Mouse (Mus musculus) hindbrain, embryonic 11.5 days (tissue): ENCODE results near the gene Hcar1. TPM values are rescaled to one million over a fixed set of nuclear protein-coding genes. Genes with fewer than 3 reads are reported as not detected.

ENCODE experiments used
- ATAC-seq: fragments of 200-750 bp; cut with Nextera tagmentation; 2 replicates; pipeline ENCODE4 v1.8.0; 2017; ENCODE audit warnings: mild to moderate bottlenecking, moderate TSS enrichment, moderate library complexity; ENCODE audit not compliant: low FRiP score
- DNase-seq: peaks from one replicate; pipeline ENCODE4 v3.0.0-alpha.2; 2015; ENCODE audit warnings: low spot score
- H3K27ac ChIP-seq: fragments of 300-500 bp; sonication (generic); 2 replicates; pipeline ENCODE4 v1.5.1; 2014; ENCODE audit warnings: mild to moderate bottlenecking, low read depth, low read length
- H3K27me3 ChIP-seq: fragments of 300-500 bp; sonication (generic); 2 replicates; pipeline ENCODE4 v1.6.1; 2014; ENCODE audit warnings: mild to moderate bottlenecking, low read length, moderate library complexity, mixed read lengths; ENCODE audit not compliant: control insufficient read depth, insufficient read depth
- H3K36me3 ChIP-seq: fragments of 300-500 bp; sonication (generic); 2 replicates; pipeline ENCODE4 v1.6.1; 2014; ENCODE audit warnings: mild to moderate bottlenecking, low read length, moderate library complexity, mixed read lengths; ENCODE audit not compliant: control insufficient read depth, insufficient read depth
- H3K4me1 ChIP-seq: fragments of 300-500 bp; sonication (generic); replicated peaks from 2 replicates; pipeline ENCODE4 v1.6.1; 2014; ENCODE audit warnings: low read length, mixed read lengths; ENCODE audit not compliant: control insufficient read depth, insufficient read depth
- H3K4me2 ChIP-seq: fragments of 300-500 bp; sonication (generic); replicated peaks from 2 replicates; pipeline ENCODE4 v1.6.1; 2014; ENCODE audit warnings: mild to moderate bottlenecking, low read depth, low read length
- H3K4me3 ChIP-seq: fragments of 300-500 bp; sonication (generic); 2 replicates; pipeline ENCODE4 v1.5.1; 2014; ENCODE audit warnings: low read depth, low read length
- H3K9ac ChIP-seq: fragments of 300-500 bp; sonication (generic); 2 replicates; pipeline ENCODE4 v1.6.1; 2014; ENCODE audit warnings: low read depth, low read length
- H3K9me3 ChIP-seq: fragments of 300-500 bp; sonication (generic); 2 replicates; pipeline ENCODE4 v1.6.1; 2016; ENCODE audit warnings: low read length; ENCODE audit not compliant: control insufficient read depth
- whole genome bisulfite sequencing: fragments of 180-500 bp; shearing (Covaris S2); extraction: QIAGEN DNeasy Blood & Tissue Kit; methylation state at CpG from one replicate; pipeline ENCODE4 v1.1.7; 2014; 5-methylcytosine and 5-hydroxymethylcytosine counted together
- polyA plus RNA-seq: library from polyadenylated mRNA; unstranded; fragments of >200 nt; fragmentation: Nextera tagmentation; extraction: Ambion mirVana; gene quantifications from 2 replicates; pipeline ENCODE4 v1.2.1, GENCODE M21; 2014

Hcar1 gene
- polyA plus RNA-seq, 1 experiment from 2014 or later = 0.12 TPM

DNA sequence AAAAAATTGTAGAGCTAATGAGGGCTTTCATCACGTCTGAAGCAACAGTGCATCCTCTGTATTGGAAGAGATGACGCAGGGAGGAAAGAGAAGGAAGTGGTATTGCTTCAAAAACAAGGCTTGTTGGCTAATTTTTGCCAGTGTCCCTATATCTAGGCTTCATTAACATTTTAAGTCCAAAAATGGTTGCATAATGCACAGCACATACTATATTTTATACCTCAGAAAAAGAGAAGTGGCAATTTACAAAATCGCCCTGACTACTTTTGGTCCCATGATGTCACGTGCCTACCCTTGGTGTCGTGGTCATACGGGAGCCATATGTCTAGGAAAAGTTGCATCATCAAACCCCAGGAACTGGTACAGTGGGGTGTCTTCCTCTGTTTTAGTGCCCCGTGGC is 47.5 kb downstream of the Hcar1 start:
- DNase-seq (no peak), ATAC-seq (no peak)
- H3K27me3 ChIP-seq = no peaks in the 10 kb centered on the region
- no peaks in the 10 kb centered on the region for H3K4me1 ChIP-seq
- H3K27ac ChIP-seq = no peak overlapping the region
- no peak overlapping the region for H3K4me3 ChIP-seq
- no peak overlapping the region for H3K9ac ChIP-seq
- WGBS = 90% methylated on average over 7 of the region's 7 CpGs
- H3K9me3 ChIP-seq = no peaks in the 10 kb centered on the region
- no peaks in the 10 kb centered on the region for H3K36me3 ChIP-seq
- no peak overlapping the region for H3K4me2 ChIP-seq

DNA sequence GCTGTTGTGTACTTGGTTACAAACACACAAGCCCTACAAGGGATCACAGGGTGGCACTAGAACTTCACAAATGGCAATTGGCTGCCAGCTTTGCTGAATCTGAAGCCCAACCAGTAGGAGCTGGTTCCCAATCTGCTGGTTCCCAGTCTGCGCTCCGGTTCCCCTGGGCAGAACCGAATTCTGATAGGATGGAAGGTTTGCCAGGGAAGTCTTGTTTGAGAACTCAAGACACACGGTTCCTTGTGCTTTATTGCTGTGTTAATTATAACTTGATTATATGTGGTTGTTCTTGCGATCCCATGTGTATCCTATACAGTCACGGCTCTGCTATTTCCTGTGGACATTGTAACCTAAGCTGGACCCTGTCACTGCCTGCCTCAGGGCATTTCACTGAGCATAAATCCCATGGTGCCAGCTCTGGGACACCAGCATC is 52.1 kb downstream of the Hcar1 start:
- H3K4me3 ChIP-seq = no peak overlapping the region
- whole genome bisulfite sequencing = 78% methylated on average over 6 of the region's 6 CpGs
- H3K36me3 ChIP-seq = no peaks in the 10 kb centered on the region
- ATAC-seq = no peak
- no peaks in the 10 kb centered on the region for H3K4me1 ChIP-seq
- no peak for DNase-seq
- no peaks in the 10 kb centered on the region for H3K27me3 ChIP-seq
- H3K9ac ChIP-seq = no peak overlapping the region
- no peak overlapping the region for H3K27ac ChIP-seq
- no peaks in the 10 kb centered on the region for H3K9me3 ChIP-seq
- H3K4me2 ChIP-seq = no peak overlapping the region

Other genes with a start within 250 kb of the Hcar1 start
- 43.8 and 51.2 TPM in 2 replicates for gene Clip1, start 195.4 kb downstream of the Hcar1 start, polyA plus RNA-seq
- 73.4 and 83.6 TPM in 2 replicates for gene Zcchc8, start 158.9 kb downstream of the Hcar1 start, polyA plus RNA-seq
- gene Rsrc2, start 130.6 kb downstream of the Hcar1 start, polyA plus RNA-seq = 165 and 183 TPM in 2 replicates
- gene Kntc1, start 130.3 kb downstream of the Hcar1 start, polyA plus RNA-seq = 27.0 and 30.5 TPM in 2 replicates
- not detected in 2 replicates for gene Hcar2, start 14.5 kb downstream of the Hcar1 start, polyA plus RNA-seq
- gene Denr, start 27.2 kb upstream of the Hcar1 start, polyA plus RNA-seq = 154 and 172 TPM in 2 replicates
- 1.5 and 2.4 TPM in 2 replicates for gene Gm43518, start 47.4 kb upstream of the Hcar1 start, polyA plus RNA-seq
- gene Ccdc62, start 50.7 kb upstream of the Hcar1 start, polyA plus RNA-seq = 4.3 and 5.4 TPM in 2 replicates
- gene Hip1r, start 93.6 kb upstream of the Hcar1 start, polyA plus RNA-seq = 6.0 and 9.7 TPM in 2 replicates
- gene Vps37b, start 152.2 kb upstream of the Hcar1 start, polyA plus RNA-seq = 38.3 and 48.8 TPM in 2 replicates
- 0.71 and 0.76 TPM in 2 replicates for gene Abcb9, start 215.8 kb upstream of the Hcar1 start, polyA plus RNA-seq
- 13.1 and 13.3 TPM in 2 replicates for gene Ogfod2, start 232.3 kb upstream of the Hcar1 start, polyA plus RNA-seq
- gene Arl6ip4, start 236.1 kb upstream of the Hcar1 start, polyA plus RNA-seq = 80.8 and 91.5 TPM in 2 replicates